Mouse (Mus musculus) left cerebral cortex, adult 2 months (tissue): ENCODE data around the gene Nkx2-1. TPM values are rescaled to one million over a fixed set of nuclear protein-coding genes. Genes with fewer than 3 reads are reported as not detected.

ENCODE experiments used
- DNase-seq, 2 experiments: peaks; one replicate each; pipeline ENCODE4 v3.0.0; 2021 to 2022; ENCODE audit warnings: low spot score in 2 of 2, mixed read lengths in 1 of 2; ENCODE audit errors: extremely low spot score in 1 of 2
- H3K27ac ChIP-seq: fragments of 200-600 bp; 2 replicates; pipeline ENCODE4 v1.8.1; 2022
- H3K4me3 ChIP-seq: fragments of 200-600 bp; 2 replicates; pipeline ENCODE4 v1.8.1; 2022
- CTCF ChIP-seq: fragments of 200-600 bp; IDR thresholded peaks from 2 replicates; pipeline ENCODE4 v1.8.1; 2022; ENCODE audit warnings: antibody characterized with exemption, mild to moderate bottlenecking, moderate library complexity
- intact Hi-C: fragments of 180-260 bp; cut with DNase I; formaldehyde crosslinking; loops from one replicate; pipeline ENCODE4 v1.15.1; 2025
- total RNA-seq, 2 experiments: library from RNA; stranded (reverse); gene quantifications; 2 replicates each; pipeline ENCODE4 v1.2.3; 2021

Nkx2-1 gene
- total RNA-seq, 2 experiments from 2014 or later, result 0.29 to 0.79 TPM

DNA sequence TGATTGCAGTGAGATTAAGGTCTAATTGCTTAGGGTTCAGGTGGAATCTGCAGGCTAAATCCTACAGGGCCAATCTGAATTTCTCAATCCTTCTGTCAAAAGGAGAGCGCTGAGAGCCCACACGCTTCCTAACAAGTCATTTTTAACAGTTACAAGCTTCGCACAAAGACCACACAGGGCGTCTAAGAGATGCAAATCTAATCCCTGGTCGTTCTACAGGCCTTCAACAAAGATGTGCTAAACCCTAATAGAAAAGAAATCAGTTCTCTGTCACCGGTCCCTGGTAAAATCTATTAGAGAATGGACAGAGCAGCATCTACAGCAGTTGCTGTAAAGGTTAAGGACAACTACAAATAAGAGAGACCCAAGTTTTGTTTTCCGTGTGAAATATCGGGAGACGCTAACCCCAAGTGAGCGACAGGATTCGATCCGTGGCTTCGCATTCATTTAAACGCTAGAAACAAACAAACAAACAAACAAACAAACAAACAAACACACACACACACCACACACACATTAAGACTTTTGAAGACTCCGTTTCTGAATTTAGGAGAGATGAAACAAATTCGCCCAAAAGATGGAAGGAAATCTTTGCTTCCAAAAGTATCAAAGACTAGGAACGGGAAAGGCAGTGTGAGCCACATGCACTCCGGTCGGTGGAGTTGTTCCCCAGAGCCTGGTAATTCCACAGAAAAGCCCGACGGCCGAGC, 16.2 kb downstream of the Nkx2-1 start:
- Histone ChIP-seq H3K27ac (no peak overlapping the region), H3K4me3 (no peak overlapping the region)
- intact Hi-C loops, result no loop called here
- TF ChIP-seq CTCF, result no peak
- DNase-seq, result no peak

DNA sequence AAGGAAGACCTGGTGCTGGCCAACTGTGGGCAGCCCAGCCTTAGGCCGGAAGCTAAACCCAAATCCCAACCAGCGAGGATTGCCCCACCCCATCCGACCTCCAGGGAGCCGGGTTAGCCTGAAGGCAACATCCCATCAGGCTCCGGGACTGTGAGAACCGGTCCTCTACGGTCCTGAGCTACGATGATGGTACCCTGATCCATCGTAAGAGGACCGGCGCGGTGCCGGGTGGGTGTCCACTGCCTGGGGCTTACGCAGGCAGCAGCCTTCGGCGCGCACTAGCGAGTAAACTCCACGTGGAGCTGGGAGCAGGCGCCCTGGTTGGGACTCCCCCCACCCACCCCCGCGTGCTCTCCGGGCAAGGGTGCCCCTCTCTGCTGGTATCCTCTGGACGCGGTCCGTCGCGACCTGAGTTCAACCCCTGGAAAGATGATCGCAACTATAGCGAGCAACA, 16.9 kb downstream of the Nkx2-1 start:
- no peak for DNase-seq
- intact Hi-C loops, result no loop called here
- H3K4me3 ChIP-seq, result no peak overlapping the region
- no peak overlapping the region for H3K27ac ChIP-seq
- TF ChIP-seq CTCF, result no peak

DNA sequence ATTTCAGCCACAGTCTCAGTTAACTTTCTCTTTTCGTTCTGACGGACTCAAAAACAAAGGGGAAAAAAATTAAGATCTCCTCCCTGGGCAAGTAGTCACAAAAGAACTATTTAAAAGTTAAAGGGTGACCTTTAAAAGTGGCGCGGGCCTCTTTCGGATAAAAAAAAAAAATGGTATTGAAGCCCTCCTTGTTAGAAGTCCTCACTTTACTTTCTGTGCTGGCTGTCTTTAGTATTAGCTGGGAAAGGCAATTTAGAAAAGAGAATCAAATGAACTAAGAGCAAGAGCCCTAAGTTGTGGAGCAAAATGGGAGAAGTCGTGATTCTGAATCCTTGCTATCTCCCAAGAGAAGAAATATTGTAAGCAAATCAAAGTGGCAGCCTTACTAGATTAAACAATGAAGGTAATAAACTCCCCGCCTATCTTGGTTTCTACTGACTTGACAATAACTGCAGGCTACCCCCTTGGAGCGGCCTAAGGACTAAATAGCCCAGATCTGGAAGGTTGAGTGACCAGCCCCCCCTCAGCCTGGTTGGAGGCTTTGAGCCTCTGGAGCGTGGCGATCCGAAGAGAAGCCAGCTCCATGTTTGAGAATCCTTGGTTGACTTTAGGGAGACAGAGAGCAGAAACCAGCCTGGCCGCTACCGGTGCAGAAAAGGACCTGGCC, 17.5 kb downstream of the Nkx2-1 start:
- H3K27ac ChIP-seq, result no peak overlapping the region
- H3K4me3 ChIP-seq, result no peak overlapping the region
- intact Hi-C loops, result no loop called here
- no peak for TF ChIP-seq CTCF
- DNase-seq, result no peak

DNA sequence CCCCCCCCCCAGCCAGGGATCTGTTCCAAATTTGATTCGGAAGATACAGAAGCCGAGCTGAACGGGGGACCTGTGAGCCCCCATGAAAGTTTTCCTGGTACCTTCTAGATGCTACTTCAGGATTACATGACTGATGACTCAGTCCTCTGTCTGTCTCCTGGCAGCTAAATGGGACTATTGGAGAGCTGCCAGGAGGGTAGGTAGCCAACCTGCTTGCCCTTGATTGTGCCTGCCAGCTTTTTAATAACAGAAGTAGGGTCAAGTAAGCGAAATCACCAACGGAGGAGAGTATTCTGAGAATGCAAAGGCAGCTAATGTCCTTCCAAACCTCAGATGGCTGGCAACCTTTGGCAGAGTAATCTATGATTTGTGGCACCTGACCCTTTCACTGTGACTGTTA, 18.5 kb downstream of the Nkx2-1 start:
- intact Hi-C loops, result no loop called here

GRCm38 (mm10) chr12:56514831-56515230, 21.9 kb downstream of the Nkx2-1 start:
- intact Hi-C loops, result loop anchor here (5.0 kb wide), 1 partner anchor 1022 kb away; no protein-coding TSS in a partner anchor
- Histone ChIP-seq H3K27ac (no peak overlapping the region), H3K4me3 (no peak overlapping the region)
- DNase-seq, result no peak
- no peak for TF ChIP-seq CTCF

More for the DNA sequence above, 18.5 kb downstream of the Nkx2-1 start:
- H3K27ac ChIP-seq, result no peak overlapping the region
- no peak for DNase-seq
- no peak for TF ChIP-seq CTCF
- no peak overlapping the region for H3K4me3 ChIP-seq

DNA sequence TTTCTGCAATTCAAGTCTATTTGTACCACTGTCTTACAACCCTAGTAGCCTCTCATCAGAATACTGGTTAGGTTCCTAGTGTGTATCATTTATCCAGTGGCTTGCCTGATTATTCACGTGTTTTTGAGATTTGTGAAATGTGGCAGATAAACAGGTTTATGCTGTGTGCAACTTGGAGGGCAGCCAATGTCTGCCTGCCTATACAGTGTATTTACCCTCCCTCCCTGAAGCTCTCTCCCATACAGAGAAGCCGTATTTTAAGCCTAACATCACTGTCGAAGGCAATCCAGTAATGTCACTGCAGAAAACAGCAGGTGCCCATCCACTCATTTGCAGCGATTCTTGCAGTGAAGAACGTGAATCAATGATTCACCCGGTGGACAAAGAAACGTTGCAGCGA, 28.3 kb downstream of the Nkx2-1 start:
- intact Hi-C loops, result no loop called here
- DNase-seq, result no peak
- no peak overlapping the region for H3K27ac ChIP-seq
- no peak for TF ChIP-seq CTCF
- H3K4me3 ChIP-seq, result no peak overlapping the region

DNA sequence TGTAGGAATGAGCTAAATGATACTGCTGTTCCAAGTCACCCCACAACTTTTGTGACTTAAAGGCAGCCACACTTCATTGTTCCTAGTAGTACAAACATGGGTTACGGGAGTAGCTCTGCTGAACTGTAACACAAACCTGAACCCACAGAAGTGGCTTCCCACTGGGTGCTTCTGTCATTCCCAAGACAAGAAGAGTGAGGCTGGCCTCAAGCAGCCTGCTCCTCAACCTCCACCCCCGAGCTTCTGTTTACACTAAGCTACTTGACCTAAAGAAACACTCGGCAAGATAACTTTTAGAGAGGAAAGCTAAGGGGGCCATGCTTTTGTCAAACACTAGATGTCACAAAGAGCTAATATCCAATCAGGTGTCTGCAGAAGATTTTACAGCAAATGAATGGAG, 49.7 kb downstream of the Nkx2-1 start:
- intact Hi-C loops, result no loop called here
- DNase-seq, result no peak
- Histone ChIP-seq H3K27ac (no peak overlapping the region), H3K4me3 (no peak overlapping the region)
- TF ChIP-seq CTCF, result no peak

GRCm38 (mm10) chr12:56482606-56483005, 54.1 kb downstream of the Nkx2-1 start:
- TF ChIP-seq CTCF, result no peak
- intact Hi-C loops, result no loop called here
- no peak for DNase-seq
- Histone ChIP-seq H3K27ac (no peak overlapping the region), H3K4me3 (no peak overlapping the region)

Other genes with a start within 250 kb of the Nkx2-1 start
- gene Mbip, start 191.0 kb downstream of the Nkx2-1 start, total RNA-seq, result 10 to 100 TPM; 23.7 to 26.8 TPM
- not detected for gene Nkx2-9, start 76.4 kb upstream of the Nkx2-1 start, total RNA-seq
- not detected for gene Pax9, start 154.9 kb upstream of the Nkx2-1 start, total RNA-seq